Mouse (Mus musculus) cerebellum, adult (tissue): ENCODE measurements around the gene Ankmy1.

Experiments
- ATAC-seq: cut with Nextera tagmentation; 2 replicates; pipeline ENCODE4 v1.9.2; 2017; ENCODE audit warnings: mild to moderate bottlenecking, moderate library complexity, mixed read lengths; ENCODE audit not compliant: insufficient number of reproducible peaks, low FRiP score, low TSS enrichment

Gene Ankmy1

GRCm38 (mm10) chr1:92832011-92833010 is 70.4 kb downstream of the Ankmy1 start:
- peak; percentile 8; the same call in 1 of the 2 replicates for ATAC-seq

GRCm38 (mm10) chr1:92831188-92832001 is 71.3 kb downstream of the Ankmy1 start, which contains the start of gene Gpc1:
Gene Gpc1 (plus strand): TSS chr1:92831645.
- peak; percentile 59 for ATAC-seq

- peak; percentile 2; the same call in 1 of the 2 replicates for ATAC-seq
Measured at GRCm38 (mm10) chr1:92830626-92831187, 72.0 kb downstream of the Ankmy1 start.

- no peak for ATAC-seq
Measured at GRCm38 (mm10) chr1:92815756-92816294, 86.9 kb downstream of the Ankmy1 start.

GRCm38 (mm10) chr1:92815100-92815499 is 87.6 kb downstream of the Ankmy1 start:
- no peak for ATAC-seq

- no peak for ATAC-seq
Measured at GRCm38 (mm10) chr1:92814319-92814718, 88.4 kb downstream of the Ankmy1 start.
